Mouse (Mus musculus) heart, adult 10 weeks (tissue): ENCODE results near the gene Ccdc42. TPM values are rescaled to one million over a fixed set of nuclear protein-coding genes. Genes with fewer than 3 reads are reported as not detected.

Experiments used
- polyA plus RNA-seq: library from polyadenylated mRNA; stranded (reverse); fragments of 350-450 nt; fragmentation: Illumina TruSeq; extraction: RNeasy Lipid Tissue Mini Kit (QIAGEN cat#74804); gene quantifications from one replicate; pipeline ENCODE4 v1.2.3, GENCODE M21; 2014; ENCODE audit warnings: low read depth, low replicate concordance

Ccdc42 gene
- polyA plus RNA-seq = not detected

GRCm38 (mm10) chr11:68586721-68587120, at the start of gene Ccdc42:
TSS of gene Ccdc42 (plus strand) at chr11:68587021.

GRCm38 (mm10) chr11:68555918-68556584, 30.8 kb upstream of the Ccdc42 start, which contains the start of gene Mfsd6l:
TSS of gene Mfsd6l (plus strand) at chr11:68556186.

Other genes with a start within 250 kb of the Ccdc42 start
- 43.5 TPM for gene Ntn1, start 186.2 kb upstream of the Ccdc42 start, polyA plus RNA-seq
- 0.92 TPM for gene Pik3r5, start 154.9 kb upstream of the Ccdc42 start, polyA plus RNA-seq
- gene Pik3r6, start 84.0 kb upstream of the Ccdc42 start, polyA plus RNA-seq = 4.7 TPM
- gene Mfsd6l, start 30.8 kb upstream of the Ccdc42 start, polyA plus RNA-seq = 0.29 TPM
- 24.2 TPM for gene Myh10, start 104.5 kb downstream of the Ccdc42 start, polyA plus RNA-seq